Mouse (Mus musculus) thymus, postnatal 36 days (tissue): ENCODE results near the gene Arl6ip6.

Experiments
- DNase-seq, 2 experiments: peaks; one replicate each; pipeline ENCODE4 v3.0.0; 2022; ENCODE audit warnings: mixed read lengths in 2 of 2

Gene Arl6ip6

DNA sequence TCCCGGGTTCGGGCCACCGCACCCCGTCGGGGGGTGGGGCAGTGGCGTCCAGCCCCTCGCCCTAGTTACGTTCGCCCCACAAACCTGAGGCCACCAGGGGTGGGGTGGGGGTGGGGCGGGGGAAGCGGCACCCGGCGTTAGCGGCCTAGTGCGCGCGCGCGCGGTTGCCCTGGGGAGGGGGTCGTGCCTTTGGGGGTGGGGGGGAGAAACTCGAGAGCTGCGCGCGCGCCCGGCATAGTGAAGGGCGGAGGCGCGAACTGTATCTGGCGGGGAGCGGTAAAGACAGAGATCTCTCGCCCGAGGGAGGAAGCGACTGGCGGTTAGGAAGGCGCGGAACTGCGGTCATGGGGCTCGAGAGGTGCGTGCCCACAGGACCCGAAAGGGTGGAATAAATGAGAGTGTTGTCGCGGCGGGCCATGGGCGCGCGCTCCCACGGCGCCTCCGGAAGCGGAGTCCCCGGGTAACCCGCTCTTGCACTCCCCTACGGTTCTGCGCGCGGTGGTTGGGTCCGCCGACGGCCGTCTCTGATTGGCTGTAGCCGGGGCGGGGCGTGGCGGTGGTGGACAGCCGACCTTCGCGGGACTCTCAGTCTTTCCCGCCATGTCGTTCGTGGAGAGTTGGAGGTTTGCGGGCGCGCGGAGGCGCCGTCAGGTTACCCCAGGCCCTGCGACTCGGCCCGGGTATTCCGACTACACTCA is at the start of gene Arl6ip6:
Gene Arl6ip6, plus strand, starts transcription at position 204 of the 698 bp plus-strand sequence.
- peak; percentile 99 for DNase-seq

DNA sequence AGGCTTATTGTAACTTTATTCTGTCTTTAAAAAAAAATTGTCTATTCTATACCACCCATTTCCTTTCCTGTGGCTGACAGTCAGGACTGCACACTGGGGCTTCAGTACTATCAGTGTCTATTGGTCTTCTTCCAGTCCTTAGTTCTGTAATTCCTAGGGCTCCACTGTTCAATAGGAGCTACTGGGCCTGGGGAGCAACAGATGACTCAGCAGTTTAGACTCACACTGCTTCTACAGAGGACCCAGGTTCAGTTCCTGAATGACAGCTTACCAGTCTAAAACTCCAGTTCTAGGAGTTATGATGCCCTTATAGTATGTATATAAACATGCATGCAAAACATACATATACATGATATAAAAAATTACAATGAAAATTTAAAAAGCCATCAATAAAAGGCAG is 44.7 kb upstream of the Arl6ip6 start:
- DNase-seq, result no peak

DNA sequence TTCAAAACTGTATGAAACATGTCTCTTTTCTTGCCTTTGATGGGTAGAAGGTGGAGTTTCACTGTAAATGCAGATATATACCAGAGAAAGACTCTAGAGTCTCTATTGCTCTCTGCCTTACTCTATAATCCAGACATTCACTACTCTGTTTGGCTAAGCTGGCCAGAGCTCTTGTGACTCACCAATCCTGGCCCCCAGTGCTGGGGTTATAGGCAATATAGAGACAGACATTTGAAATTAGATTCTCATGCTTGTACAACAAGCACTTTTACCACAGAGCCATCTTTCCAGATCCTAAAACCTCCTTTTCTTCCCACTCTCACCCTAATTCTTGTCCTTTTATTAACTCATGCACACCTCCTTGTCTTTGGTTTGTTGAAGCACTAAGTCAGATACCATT is 17.6 kb upstream of the Arl6ip6 start:
- no peak for DNase-seq

DNA sequence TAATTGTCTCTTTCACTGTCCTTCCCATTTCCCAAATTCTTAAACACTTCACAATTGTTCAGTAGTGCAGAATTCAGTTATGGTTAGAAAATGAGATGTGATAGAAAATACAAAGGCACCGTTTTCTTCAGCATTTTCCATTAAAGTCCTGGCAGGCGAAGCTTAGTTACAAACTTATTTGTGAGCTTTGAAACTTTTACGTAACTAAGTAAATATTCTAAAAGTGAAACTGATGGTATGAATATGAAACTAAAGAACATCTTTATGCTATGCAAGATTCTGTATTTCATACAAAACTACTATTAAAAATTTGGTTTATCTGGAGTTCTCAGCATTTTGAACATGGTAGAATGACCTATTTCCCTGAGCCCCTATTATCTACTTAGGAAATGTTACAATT is 12.6 kb upstream of the Arl6ip6 start:
- DNase-seq, result no peak

DNA sequence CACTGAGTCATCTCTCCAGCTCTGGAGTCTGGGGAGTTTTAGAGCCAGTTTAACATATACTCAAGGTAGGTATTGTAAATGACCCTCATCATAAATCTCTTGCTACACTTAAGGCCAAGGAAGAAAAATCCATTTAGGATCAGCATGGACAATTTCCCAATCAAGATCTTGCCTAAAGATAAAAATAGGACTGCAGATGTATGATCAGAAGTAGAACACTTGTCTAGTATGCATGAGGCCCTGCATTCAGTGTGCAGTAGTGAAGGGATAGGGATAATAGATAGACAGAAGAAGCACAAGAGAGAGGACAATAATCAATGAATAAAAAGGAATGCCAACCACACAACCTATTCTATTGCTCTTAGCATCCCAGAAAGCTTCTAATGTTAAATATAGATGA is 11.7 kb upstream of the Arl6ip6 start:
- no peak for DNase-seq

DNA sequence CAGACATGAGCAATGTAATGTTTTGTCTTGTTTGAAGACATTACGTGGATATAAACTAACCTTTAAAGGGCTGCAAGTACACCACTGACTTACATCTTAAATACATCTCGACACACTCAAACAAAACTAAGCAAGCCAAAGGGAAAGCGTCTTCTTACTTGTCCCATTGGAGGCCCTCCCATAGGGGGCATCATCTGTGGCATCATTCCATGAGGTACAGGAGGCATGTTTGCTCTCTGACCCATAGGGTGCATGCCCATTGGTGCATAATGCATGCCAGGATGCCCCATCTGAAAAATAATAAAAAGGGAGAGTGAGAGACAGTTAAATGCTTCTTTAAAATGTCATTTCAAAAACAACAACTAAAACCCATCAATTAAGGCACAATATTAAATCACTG is 1.7 kb upstream of the Arl6ip6 start:
- DNase-seq, result peak in 1 of 2 experiments; percentile 20

DNA sequence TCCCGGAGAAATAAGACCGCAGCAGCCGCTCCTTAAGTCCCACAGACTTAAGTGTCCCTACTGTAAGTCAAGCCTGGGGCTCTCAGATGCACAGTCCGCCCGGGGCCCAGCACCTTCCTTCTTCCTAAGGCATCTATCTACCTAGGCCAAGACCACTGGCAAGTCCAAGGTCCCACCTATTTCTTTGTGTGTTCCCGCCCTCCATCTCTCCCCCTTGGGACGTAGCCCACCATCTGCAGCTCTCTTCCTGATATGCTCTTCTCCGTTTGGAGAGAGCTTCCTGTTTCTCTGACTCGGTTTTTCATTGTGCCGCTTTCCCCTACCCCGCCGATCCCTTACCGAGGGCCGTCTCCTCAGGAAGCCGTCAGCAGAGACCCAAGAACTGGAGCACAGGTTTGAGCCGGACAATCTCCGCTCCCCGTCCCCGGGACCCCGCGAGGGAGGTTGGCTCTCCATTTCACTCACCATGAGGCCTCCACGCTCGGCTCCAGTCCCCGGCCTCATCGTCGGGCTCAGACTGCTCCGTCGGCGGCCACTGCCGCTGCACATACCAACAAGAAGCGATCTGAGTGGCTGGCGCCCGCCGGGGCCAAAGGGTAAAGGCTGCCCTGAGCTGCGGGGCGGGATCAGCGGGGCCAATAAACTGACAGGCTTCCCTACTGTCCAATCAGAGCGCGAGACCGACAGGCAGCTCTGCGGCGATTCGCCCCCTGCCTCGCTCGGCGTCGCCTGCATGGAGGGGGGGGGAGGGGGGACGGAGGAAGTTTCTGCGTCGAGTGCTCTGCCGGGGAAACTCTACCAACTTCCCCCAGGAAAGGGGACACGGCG is 628 bp upstream of the Arl6ip6 start, which contains the start of gene Prpf40a:
Gene Prpf40a, minus strand, starts transcription at position 601 of the 828 bp plus-strand sequence.
- peak; percentile 99 to 100 for DNase-seq

DNA sequence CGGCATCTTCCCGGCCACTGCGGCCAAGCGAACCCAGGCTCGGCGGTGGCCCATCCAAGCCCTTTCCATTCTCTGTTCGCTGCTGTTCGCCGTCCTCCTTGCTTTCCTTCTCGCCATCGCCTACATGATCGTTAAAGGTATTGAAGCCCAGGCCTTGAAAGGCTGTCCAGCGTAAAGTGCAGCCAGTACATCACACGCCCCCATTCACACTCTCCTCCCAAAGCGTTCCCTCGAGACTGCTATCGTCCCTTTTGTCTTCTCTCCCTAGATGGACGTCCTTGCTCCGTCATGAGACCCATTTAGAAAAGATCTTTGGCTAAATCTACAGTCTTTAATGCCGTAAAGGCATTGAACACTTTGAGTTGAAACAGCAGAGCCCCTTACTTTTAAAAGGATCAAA is 860 bp downstream of the Arl6ip6 start:
- DNase-seq, result no peak

DNA sequence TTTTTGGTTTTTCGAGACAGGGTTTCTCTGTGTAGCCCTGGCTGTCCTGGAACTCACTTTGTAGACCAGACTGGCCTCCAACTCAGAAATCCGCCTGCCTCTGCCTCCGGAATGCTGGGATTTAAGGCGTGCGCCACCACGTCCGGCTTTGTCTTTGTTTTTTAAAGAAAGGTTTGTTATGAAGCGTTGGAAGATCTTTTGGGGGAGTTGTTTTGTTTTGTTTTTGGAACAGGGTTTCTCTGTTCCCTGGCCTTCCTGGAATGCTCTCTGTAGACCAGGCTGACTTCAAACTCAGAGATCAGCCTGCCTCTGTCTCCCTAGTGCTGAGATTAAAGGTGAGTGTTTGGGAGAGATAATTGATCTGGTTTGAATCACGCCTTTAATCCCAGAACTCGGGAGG is 4.9 kb downstream of the Arl6ip6 start:
- DNase-seq, result no peak

DNA sequence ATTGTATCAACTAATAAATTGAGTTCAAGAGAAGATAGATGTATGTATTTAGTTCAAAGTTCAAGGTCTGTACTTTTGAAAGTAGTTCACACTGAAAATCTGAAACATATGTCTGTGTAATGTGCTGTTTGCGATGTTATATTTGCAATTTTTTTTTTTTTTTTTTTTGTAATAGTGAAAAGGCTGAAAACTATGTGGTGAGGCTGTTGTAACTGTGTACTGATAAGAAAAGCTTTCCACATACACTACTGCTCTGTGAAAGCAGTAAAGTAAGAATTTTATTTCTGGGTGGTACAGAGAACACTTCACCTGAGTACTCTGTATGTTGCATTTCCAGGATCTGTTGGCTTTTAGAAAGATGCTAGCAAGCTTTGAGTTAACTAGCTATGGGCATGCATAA is 7.7 kb downstream of the Arl6ip6 start:
- no peak for DNase-seq

DNA sequence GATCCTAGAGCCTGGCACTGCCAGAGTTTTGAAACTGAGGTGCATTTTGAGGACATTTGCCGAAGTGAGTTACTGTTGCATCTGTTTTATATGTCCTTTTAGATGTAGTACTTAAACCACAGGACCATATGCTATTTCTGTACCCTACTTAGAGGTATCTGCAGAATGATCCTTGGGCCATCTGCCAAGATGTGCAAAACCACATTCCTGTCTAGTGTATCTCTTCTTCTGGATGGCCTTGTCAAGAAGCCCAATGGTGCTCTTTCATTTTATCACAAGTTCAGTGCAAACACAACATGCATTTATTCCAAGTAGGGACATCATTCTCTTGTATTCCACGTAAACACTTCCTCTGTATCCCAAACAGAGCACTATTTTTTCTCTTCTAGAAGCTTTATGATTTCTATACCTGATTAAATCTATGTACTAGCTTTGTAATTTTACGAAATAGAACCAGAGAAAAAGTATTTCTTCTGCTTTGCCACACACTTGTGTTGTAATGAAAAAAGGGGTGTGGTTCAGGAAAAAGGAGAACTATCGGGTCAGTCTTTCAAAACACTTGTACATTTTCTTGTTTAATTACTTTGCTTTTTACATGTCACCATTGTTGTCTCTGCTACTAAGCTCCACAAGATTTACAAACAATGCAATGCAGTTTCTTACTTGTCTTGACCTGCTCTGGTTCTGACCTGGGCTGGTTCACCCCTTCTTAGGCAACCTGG is 8.8 kb downstream of the Arl6ip6 start:
- no peak for DNase-seq

DNA sequence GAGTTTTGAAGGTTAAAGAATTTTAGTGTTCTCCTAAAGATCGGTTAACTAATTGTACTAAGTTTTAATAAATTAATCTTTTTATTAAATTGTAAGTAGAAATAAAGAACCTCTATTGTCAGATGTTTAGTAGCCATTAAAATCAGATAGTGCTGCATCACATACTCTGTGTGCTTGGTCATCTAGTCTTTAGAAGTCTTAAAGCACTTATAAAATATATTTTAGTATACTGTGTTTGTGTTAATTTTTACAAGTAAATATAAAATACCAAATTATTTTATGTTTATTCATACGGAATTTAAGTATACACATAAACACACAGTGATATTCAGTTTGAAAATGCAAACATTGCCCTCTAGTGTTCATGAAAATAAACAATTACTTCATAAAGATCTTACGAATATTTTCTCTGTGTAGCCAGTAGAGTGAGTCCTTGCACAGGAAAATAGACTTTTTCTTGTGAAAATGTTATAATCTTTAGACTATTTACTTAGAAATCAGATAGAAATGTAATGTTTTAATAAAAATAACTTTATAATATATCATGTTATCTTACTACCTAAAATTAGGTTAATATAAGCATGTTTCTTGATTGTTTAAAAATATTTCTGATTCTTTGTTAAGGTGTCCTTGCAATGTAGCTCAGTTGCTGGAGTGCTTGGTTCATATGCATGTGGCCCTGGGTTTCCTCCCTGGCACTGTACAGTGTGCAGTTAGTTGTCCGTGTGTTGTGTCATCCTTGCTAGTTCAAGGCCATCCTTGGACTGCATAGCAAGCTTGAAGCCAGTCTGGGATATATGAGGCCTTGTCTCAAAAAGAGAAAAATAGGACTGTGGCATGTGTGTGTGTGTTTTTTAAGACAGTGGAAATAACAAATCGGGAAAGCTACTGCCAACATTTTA is 13.1 kb downstream of the Arl6ip6 start:
- no peak for DNase-seq

DNA sequence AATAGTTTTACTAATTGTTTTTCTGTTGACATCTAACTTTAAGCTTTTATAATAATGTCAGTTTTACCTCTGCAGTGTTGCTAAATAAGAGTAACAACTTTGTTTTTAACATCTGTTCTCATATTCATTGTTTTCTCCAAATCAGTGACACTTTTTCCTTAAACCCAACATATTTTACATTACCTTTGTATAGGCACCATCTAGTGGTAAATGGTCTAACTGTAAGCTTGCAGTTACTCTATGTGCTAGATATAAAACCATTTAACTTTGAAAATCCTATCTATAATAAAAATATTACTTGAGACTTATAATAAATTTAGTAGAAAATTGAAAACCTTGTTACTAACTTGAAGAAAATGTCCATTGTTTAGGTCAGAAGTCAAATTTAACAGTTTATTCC is 15.2 kb downstream of the Arl6ip6 start:
- no peak for DNase-seq

DNA sequence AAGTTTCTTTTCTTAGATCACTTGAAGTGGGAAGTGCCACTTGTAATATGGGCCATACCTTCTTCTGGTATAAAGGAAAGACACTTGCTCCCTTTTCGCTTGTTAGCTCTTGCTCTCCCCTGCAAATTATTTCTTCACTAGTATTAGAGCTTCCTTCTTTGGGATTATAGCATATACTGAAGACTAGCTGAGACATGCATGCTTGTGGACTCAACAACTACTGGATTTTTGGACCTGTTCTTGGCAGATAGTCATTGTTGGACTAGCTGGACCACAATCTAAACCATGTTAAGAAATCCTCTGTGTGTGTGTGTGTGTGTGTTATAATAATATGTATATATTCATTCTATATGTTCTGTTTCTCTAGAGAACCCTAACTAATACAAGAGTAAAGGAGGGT is 22.0 kb downstream of the Arl6ip6 start:
- DNase-seq, result no peak

DNA sequence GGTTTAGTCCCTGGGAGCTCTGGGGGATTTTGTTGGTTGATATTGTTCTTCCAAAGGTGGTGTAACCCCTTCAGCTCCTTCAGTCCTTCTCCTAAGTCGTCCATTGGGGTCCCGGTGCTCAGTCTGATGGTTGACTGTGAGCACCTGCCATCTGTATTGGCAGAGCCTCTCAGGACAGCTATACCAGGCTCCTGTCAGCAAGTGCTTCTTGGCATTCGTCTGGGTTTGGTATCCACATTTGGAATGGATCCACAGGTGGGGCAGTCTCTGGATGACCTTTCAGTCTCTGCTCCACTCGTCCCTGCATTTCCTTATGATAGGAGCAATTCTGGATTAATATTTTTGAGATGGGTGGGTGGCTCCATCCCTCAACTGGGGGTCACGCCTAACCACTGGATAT is 30.7 kb downstream of the Arl6ip6 start:
- DNase-seq, result no peak

DNA sequence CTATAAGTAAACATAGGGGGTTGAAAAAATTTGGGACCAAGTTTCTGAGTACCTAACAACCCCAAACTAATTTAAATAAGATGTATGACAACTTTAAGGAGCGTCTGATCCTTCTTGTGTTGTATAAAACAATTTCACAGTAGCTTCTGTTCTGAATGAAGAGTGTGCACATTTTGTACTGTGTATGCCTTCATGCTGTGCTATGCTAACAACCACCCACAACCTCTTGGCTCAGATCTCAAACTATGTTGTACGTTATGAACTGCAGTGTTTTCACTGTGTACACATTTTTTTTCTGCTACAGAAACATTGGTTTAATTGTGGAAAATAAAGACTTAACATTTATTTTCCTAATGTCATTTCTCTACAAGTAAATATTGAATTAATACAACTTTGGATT is 65.5 kb downstream of the Arl6ip6 start:
- DNase-seq, result no peak
